Mouse (Mus musculus): ENCODE data around the gene Fsd1.

- TF ChIP-seq CTCF (IDR thresholded peaks at IDR 0.05; ENCODE audit: borderline replicate concordance, extremely low read depth, insufficient read depth, insufficient read length) (no peak), POLR2A (IDR thresholded peaks at IDR 0.05; ENCODE audit: borderline replicate concordance, extremely low read depth, insufficient read depth, insufficient read length, poor library complexity, severe bottlenecking) (no peak)
These were observed 40.0 kb downstream of the Fsd1 start for GRCm38 (mm10) chr17:56026303-56026702.

All from brain, embryonic 14.5 days (tissue).